Mouse (Mus musculus): ENCODE data around the gene Acat3.

The Acat3 gene

DNA sequence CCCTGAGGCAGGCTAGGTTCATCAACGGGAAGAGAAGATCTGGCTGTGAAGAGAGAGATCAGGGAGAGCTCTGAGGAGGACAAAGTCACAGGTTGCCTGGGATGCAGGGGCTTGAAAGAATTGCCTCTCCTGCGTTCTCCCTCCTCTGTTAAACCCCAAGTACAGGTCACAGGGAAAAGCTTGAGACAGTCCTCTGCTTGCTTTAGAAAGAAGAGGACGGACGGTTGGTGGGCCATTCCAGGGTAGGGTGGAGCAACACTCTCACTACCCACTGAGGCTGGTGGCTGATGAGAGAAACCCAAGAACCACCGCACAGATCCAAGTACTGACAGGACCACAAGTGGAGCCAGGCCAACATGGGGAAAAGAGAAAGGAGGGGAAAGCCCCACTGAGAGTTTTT, 64.7 kb downstream of the Acat3 start, which contains the start of gene Mrgprh:
Gene Mrgprh (plus strand): TSS at position 301 of the 400 bp plus-strand sequence.
- no peak for DNase-seq (ENCODE audit: low read depth in 1 of 2, low spot score in 2 of 2)

Data from monocyte, adult 2 months (primary cell).